Mouse (Mus musculus) G1E (cell line): ENCODE results near the gene Tmem202.

Source experiments
- CTCF ChIP-seq: IDR thresholded peaks from 2 replicates; pipeline ENCODE4 v1.5.1; 2012; ENCODE audit warnings: low read depth, low read length, inconsistent platforms, mixed read lengths
- GATA2 ChIP-seq: IDR thresholded peaks from 2 replicates; pipeline ENCODE4 v1.6.1; 2012; ENCODE audit warnings: low read depth, low read length, inconsistent platforms, borderline replicate concordance
- POLR2AphosphoS5 ChIP-seq: IDR thresholded peaks from 2 replicates; pipeline ENCODE4 v1.6.1; 2012; ENCODE audit warnings: low read depth, low read length, inconsistent platforms; ENCODE audit not compliant: insufficient replicate concordance
- TAL1 ChIP-seq: conservative IDR thresholded peaks from 2 replicates; pipeline ENCODE4 v1.6.1; 2012; ENCODE audit warnings: low read depth, low read length, inconsistent platforms, mixed read lengths

DNA sequence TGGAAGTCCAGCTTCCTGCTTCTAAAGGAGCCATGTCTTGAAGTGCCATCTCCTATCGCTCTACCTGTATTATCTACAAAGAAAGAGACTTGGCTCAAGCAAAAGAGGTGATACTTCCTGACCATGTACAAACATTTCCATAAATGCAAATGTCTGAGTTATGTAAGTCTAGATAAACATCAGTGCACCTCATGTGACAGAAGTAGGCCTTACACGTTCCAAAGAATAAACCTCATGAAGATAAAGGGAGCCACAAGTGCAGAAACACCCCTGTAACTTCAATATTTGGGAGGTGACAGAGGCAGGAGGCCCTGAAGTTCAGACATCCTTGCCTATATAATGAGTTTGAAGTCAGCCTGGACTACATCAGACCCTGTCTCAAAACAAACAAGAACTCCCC is 32.2 kb upstream of the Tmem202 start:
- TF ChIP-seq CTCF (no peak), TAL1 (no peak), POLR2AphosphoS5 (no peak), GATA2 (no peak)
